Mouse (Mus musculus) ES-Bruce4 (cell line): ENCODE results near the gene Uap1.

Experiments
- CTCF ChIP-seq: IDR thresholded peaks from one replicate; pipeline ENCODE4 v1.8.1; 2011; ENCODE audit warnings: low read depth, low read length
- EP300 ChIP-seq: IDR thresholded peaks from 2 replicates; pipeline ENCODE4 v1.6.1; 2011; ENCODE audit warnings: low read depth, low read length; ENCODE audit not compliant: insufficient read depth
- POLR2A ChIP-seq: IDR thresholded peaks from one replicate; pipeline ENCODE4 v1.8.1; 2011; ENCODE audit warnings: low read length; ENCODE audit not compliant: insufficient read depth

DNA sequence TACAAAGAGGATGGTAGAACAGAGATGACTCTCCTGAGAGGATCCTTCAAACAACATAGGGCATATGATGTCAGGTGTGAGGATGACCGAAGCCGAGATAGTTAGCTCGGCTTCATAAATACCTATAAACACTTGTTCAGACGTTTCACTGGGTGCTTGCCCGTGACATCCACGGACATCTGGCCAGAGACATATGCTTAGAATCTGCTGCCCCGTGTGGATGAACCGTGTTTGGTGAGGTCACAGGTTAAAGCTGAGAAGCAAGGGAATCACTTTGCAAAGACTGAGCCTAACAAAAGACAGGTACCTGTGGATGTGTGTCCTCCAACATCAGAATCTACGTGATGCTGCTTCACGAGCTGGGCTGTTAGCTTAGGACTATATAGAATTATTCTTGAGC is 62.5 kb downstream of the Uap1 start:
- TF ChIP-seq CTCF, result no peak
- TF ChIP-seq EP300, result no peak
- no peak for TF ChIP-seq POLR2A
